Mouse (Mus musculus): ENCODE data around the gene Gm8947.

Gm8947 gene

DNA sequence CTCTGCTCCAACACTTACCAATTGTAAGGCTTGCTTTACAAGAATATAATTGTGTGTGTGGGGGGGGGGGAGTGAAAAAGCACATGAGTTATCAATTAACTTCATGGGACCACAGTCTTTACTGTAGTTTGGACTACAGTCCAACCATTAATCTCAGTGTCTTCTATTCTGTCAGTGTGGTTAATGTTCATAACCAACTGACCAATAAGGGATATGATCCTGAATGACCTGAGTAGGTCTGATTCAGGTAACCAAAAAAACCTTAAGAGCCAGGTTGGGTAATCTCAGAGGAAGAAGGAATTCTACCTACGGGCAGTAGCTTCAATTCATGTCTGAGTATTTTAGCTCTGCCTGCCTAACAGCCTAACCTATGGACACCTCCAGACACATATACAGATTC is 32.4 kb downstream of the Gm8947 start:
- DNase-seq (ENCODE audit: low spot score in 2 of 2): no peak

DNA sequence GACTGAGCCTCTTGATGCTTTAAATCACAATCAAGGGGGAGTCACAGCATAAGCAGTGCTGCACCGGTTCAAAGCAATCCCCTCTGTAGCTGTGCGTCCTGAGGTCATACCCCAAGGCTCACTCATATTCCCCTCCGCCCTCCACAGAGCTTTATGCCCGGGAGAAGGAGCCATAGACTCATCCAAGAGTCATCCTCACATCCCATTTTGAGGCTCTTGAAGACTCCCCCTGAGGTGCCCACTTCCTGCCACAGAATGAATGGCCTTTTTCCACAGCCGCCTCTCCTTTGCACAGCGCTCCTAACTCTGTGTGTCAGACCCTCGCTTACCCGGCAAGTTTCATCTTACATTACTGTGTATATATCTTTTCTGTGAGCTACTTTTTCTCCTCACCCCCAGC is 35.3 kb downstream of the Gm8947 start:
- no peak for DNase-seq (ENCODE audit: low spot score in 2 of 2)

DNA sequence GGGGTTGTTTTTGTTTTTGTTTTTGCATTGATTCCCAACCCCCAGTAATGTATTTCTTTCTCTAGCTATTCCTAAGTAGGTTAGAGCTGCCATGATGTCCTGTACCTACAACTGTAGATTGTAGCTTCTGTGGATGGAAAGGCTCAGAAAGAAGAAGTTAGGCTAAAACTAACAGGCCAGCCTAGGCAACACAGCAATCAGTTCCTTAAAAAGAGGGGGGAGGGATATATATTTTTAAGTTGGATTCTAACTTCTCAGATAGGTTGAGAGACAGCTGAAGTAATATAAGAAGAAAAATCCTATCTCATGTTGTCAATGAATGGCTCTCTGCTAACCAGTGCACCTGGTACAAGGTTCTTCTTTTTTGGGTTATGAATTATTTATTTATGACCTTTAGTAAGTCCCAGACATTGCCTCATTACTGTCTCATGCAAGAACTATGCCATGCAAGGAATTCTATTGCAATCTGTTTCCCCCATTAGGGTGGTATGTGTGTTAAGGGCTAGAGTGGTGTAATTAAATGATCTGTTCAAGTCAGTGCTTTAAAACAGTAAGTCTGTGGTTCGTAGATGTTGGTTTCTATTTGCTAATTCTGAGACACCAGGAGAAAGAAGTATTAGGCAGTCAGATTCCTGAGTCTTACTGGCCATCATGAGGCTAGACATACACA is 36.3 kb downstream of the Gm8947 start:
- no peak for DNase-seq (ENCODE audit: low spot score in 2 of 2)

DNA sequence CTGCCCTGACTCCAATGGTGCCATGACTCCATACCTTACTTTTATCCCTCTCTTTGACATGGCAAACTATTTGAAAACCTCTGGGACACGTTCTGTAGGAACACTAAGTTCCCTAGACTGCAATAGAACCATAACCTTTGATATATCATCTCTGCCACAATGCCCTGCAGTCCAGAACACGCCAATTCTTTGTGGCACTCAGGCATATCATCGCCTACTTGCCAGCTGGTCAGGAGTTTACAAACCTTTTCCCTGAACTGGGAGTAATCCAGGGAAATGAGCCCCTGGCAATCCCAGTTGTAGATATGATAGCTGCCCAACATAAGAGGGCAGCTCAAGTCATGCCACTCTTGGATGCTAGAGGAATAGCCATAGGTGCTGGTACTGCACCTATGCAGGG is 40.2 kb downstream of the Gm8947 start:
- no peak for DNase-seq (ENCODE audit: low spot score in 2 of 2)

DNA sequence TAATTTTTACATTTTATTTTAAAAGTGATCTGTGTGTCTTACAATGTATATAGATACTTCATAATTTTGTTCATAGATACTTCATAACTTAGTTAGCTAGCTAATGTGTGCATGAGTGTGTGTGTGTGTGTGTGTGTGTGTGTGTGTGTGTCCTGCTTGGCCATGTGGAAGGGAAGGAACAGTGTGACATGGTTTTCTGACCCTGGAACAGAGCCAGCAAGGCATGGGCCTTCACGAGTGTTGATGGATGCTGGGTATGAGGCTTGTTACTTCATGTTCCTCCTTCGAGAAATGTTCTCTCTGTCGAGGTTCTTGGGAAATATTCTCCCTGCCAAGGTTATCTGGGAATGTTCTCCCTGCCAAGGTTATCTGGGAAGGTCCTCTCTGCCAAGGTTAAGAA is 41.6 kb downstream of the Gm8947 start:
- DNase-seq (ENCODE audit: low spot score in 2 of 2): no peak

DNA sequence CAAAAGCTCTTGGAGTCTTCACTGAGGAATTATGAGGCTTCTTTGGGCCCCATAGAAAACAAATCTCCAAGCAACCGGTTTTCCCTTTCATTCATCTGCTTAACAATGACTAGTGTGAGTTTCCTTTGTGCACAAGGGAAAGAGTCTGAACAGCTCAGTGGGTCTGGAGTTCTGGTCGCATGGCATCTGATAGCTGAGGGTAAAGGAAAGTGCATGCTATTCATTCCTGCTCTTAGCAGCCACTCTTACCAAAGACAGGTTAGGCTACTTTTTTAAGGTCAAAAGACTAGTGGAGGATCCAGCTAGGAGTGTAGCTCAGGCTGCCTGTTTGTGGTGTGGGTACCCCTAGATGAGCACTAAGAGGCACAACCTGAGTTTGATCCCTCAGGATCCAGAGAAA is 43.4 kb downstream of the Gm8947 start:
- DNase-seq (ENCODE audit: low spot score in 2 of 2): no peak

DNA sequence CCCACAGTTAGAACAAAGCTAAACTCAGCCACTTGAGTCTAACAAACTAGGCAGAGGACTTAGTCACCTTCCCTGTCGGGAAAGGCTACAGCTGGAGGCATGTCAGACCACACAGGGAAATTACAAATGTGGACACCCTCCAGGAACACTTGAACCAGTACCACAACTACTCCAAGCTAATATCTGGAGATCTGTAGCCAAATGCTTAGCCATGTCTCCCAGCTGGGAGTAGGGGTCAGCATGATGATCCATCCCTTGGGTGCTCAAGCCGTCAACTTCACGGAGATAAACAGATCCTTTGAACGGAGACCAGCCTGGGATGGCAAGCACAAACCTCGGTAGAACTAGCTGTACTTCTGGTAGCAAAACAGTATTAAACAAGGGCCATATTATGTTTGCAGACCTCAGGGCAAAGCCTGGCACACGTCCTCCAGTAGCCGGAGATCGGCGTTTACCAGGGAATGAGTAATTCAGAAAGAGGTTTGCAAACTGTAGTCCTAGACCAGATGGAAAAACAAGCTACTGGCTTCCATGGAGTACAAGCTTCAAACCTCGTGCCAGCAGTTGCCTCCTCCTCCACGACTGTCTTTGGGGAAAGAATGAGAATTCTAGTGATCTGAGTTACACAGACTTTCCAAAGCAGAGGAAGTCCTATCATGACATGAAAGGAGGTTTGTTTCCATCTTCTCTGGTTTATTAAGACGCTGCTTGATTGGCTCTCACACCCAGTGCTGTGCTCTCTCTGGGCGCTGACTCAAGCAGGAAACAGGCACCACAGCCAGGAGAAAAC is 44.2 kb downstream of the Gm8947 start:
- no peak for DNase-seq (ENCODE audit: low spot score in 2 of 2)

DNA sequence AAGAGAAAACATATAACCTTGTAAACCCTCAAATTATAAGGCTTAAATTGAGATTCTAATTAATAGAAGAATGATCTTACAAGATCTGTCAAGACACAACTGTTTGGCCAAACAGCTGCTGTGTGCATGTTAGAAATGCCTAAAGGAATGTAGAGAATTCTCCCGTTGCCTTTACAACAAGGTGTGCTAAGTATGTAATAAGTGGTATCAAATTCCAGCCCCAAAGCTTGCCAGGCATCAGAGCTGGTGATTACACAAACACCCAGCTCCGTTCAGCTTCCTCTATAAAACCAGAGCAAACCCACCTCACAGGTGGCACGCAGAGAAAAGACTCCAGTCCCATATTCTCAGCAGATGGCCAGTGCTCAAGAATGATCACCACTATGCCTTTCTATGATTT is 45.6 kb downstream of the Gm8947 start:
- DNase-seq (ENCODE audit: low spot score in 2 of 2): no peak

DNA sequence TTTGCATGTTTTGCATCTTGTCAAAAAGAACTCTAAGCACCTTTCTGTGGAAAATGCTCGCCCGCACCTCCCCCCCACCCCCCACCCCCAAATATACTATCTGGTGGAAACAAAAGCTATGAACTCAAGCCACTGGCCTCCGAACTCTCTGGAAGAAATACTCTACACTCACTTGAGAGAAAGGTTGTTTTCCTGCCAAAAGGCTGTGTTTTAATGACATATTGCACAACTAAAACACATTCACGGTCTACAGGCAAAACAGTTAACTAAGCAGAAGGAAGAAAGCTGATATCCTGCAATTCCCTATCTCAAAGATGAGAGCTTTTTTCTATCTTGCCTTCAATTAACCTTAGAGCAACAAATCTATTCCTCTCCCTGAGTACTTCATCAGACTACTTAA is 51.2 kb downstream of the Gm8947 start:
- DNase-seq (ENCODE audit: low spot score in 2 of 2): no peak

All from spleen, postnatal 10 days (tissue).